Mouse (Mus musculus) midbrain, postnatal 0 days (tissue): Measurements from ENCODE around the gene Aldh3b2. TPM values are rescaled to one million over a fixed set of nuclear protein-coding genes. Genes with fewer than 3 reads are reported as not detected.
"Not testable (repeated sequence)": the region's sequence is repeated elsewhere in the genome, so short reads cannot be mapped to it uniquely, and the experiment has no call there.

Experiments used
- ATAC-seq: fragments of 200-750 bp; cut with Nextera tagmentation; 2 replicates; pipeline ENCODE4 v1.8.0; 2017; ENCODE audit warnings: moderate number of reproducible peaks, mild to moderate bottlenecking, moderate TSS enrichment, moderate library complexity; ENCODE audit not compliant: low FRiP score
- DNase-seq: peaks from one replicate; pipeline ENCODE4 v3.0.0-alpha.2; 2015; ENCODE audit warnings: low spot score
- H3K27ac ChIP-seq: fragments of 300-500 bp; sonication (generic); 2 replicates; pipeline ENCODE4 v1.5.1; 2014; ENCODE audit warnings: low read depth, mild to moderate bottlenecking, low read length, mixed read lengths
- H3K27me3 ChIP-seq: fragments of 300-500 bp; sonication (generic); 2 replicates; pipeline ENCODE4 v1.6.1; 2014; ENCODE audit warnings: low read length, control low read depth, mixed read lengths; ENCODE audit not compliant: insufficient read depth
- H3K36me3 ChIP-seq: fragments of 300-500 bp; sonication (generic); 2 replicates; pipeline ENCODE4 v1.6.1; 2014; ENCODE audit warnings: low read length, control low read depth, mixed read lengths; ENCODE audit not compliant: insufficient read depth
- H3K4me1 ChIP-seq: fragments of 300-500 bp; sonication (generic); 2 replicates; pipeline ENCODE4 v1.6.1; 2014; ENCODE audit warnings: mild to moderate bottlenecking, control low read depth, antibody characterized with exemption, low read length, mixed read lengths; ENCODE audit not compliant: insufficient read depth
- H3K4me2 ChIP-seq: fragments of 300-500 bp; sonication (generic); 2 replicates; pipeline ENCODE4 v1.6.1; 2014; ENCODE audit warnings: low read depth, mild to moderate bottlenecking, low read length, mixed read lengths; ENCODE audit not compliant: poor library complexity, severe bottlenecking
- H3K4me3 ChIP-seq: fragments of 300-500 bp; sonication (generic); 2 replicates; pipeline ENCODE4 v1.5.1; 2014; ENCODE audit warnings: low read depth, mild to moderate bottlenecking, low read length, moderate library complexity
- H3K9ac ChIP-seq: fragments of 300-500 bp; sonication (generic); replicated peaks from 2 replicates; pipeline ENCODE4 v1.6.1; 2014; ENCODE audit warnings: mild to moderate bottlenecking, low read length, moderate library complexity, mixed read lengths; ENCODE audit not compliant: poor library complexity, severe bottlenecking
- H3K9me3 ChIP-seq: fragments of 300-500 bp; sonication (generic); 2 replicates; pipeline ENCODE4 v1.6.1; 2016; ENCODE audit warnings: low read length, control low read depth
- CTCF ChIP-seq: IDR thresholded peaks from 2 replicates; pipeline ENCODE4 v1.5.1; 2016; ENCODE audit warnings: antibody characterized with exemption, mild to moderate bottlenecking
- WGBS: fragments of 180-500 bp; shearing (Covaris S2); extraction: QIAGEN DNeasy Blood & Tissue Kit; methylation state at CpG from one replicate; pipeline ENCODE4 v1.1.7; 2014; 5-methylcytosine and 5-hydroxymethylcytosine counted together
- polyA plus RNA-seq: library from polyadenylated mRNA; unstranded; fragments of >200 nt; fragmentation: Nextera tagmentation; extraction: Ambion mirVana; gene quantifications from 2 replicates; pipeline ENCODE4 v1.2.1, GENCODE M21; 2015
- total RNA-seq: library from RNA; depleted of rRNA; stranded (reverse); fragments of >200 nt; gene quantifications from 2 replicates; pipeline ENCODE4 v1.2.3, GENCODE M21; 2014

Aldh3b2 gene
- total and polyA plus RNA-seq, 2 experiments from 2014 or later = 2.4 to 2.6 TPM

- 58% methylated on average over 3 of the region's 3 CpGs for WGBS
- no peaks in the 10 kb centered on the region for H3K9me3 ChIP-seq
- TF ChIP-seq CTCF = no peak
- no peak overlapping the region for H3K4me2 ChIP-seq
- no peaks in the 10 kb centered on the region for H3K27me3 ChIP-seq
- no peak overlapping the region for H3K4me3 ChIP-seq
- ATAC-seq (no peak), DNase-seq (no peak)
- H3K27ac ChIP-seq = no peak overlapping the region
- no peaks in the 10 kb centered on the region for H3K4me1 ChIP-seq
- no peaks in the 10 kb centered on the region for H3K36me3 ChIP-seq
- no peak overlapping the region for H3K9ac ChIP-seq
Measured at GRCm38 (mm10) chr19:3967258-3967657, 4.9 kb upstream of the Aldh3b2 start.

DNA sequence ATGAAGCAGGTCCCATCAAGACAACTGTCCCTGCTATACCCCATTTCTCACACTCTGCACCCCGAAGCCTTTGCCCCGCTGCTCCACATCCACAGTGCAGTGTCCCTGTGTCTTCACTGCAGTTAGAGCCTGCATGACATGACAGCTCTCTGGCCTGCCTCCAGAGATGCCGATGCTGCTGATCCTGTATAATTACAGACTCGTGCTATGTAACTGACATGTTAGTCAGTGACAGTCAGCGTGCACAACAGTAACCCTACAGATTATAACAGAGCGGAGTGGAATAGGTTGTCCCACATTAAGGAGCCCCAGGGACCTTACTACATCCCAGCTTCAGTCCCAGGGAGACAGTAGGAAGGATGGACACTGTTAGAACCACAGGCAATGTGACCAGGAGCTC, 2.5 kb downstream of the Aldh3b2 start:
- not testable (repeated sequence) for H3K4me1 ChIP-seq, ATAC-seq, DNase-seq, H3K9me3 ChIP-seq, H3K4me3 ChIP-seq, H3K27me3 ChIP-seq, H3K9ac ChIP-seq, H3K36me3 ChIP-seq, H3K27ac ChIP-seq, H3K4me2 ChIP-seq
- 76% methylated on average over 6 of the region's 6 CpGs for WGBS

- WGBS = 71% methylated on average over 2 of the region's 2 CpGs
- DNase-seq (no peak), ATAC-seq (no peak)
- no peaks in the 10 kb centered on the region for H3K36me3 ChIP-seq
- no peak for TF ChIP-seq CTCF
- no peak overlapping the region for H3K27ac ChIP-seq
- no peak overlapping the region for H3K4me2 ChIP-seq
- no peaks in the 10 kb centered on the region for H3K27me3 ChIP-seq
- no peak overlapping the region for H3K4me3 ChIP-seq
- no peak overlapping the region for H3K9ac ChIP-seq
- no peaks in the 10 kb centered on the region for H3K9me3 ChIP-seq
- H3K4me1 ChIP-seq = no peaks in the 10 kb centered on the region
Measured at GRCm38 (mm10) chr19:3975866-3976265, 3.7 kb downstream of the Aldh3b2 start.

GRCm38 (mm10) chr19:3980309-3980708, 8.2 kb downstream of the Aldh3b2 start:
- no peak overlapping the region for H3K4me3 ChIP-seq
- no peaks in the 10 kb centered on the region for H3K27me3 ChIP-seq
- no peak overlapping the region for H3K4me2 ChIP-seq
- WGBS = 11% methylated on average over 4 of the region's 4 CpGs
- H3K36me3 ChIP-seq = no peaks in the 10 kb centered on the region
- no peak overlapping the region for H3K9ac ChIP-seq
- ATAC-seq = peak; percentile 61
- H3K27ac ChIP-seq = peak overlapping the region; percentile 12; the same call in 1 of the 2 replicates
- peak; percentile 92 for DNase-seq
- peak; percentile 88 for TF ChIP-seq CTCF
- no peaks in the 10 kb centered on the region for H3K4me1 ChIP-seq
- no peaks in the 10 kb centered on the region for H3K9me3 ChIP-seq

DNA sequence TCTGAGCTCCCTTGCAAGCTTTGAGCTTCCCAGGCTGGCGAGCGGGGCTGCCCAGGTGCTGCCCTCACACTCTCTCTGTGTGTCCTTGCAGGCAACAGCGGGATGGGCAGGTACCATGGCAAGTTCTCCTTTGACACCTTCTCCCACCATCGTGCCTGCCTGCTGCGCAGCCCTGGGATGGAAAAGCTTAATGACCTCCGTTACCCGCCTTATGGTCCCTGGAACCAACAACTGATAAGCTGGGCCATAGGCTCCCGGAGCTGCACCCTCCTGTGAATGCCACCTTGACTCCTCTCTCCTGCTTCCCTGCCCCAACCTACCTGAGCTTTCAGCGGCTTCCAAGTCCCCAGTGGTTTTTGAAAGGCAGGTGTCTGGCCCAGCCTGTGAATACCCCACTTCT, 8.8 kb downstream of the Aldh3b2 start:
- Histone ChIP-seq H3K4me1 (no peaks in the 10 kb centered on the region), H3K27ac (no peak overlapping the region), H3K4me2 (no peak overlapping the region), H3K4me3 (no peak overlapping the region), H3K27me3 (no peaks in the 10 kb centered on the region), H3K9me3 (no peaks in the 10 kb centered on the region), H3K9ac (no peak overlapping the region), H3K36me3 (no peaks in the 10 kb centered on the region)
- DNase-seq (no peak), ATAC-seq (no peak)
- 81% methylated on average over 9 of the region's 9 CpGs for WGBS
- TF ChIP-seq CTCF = no peak

GRCm38 (mm10) chr19:3983527-3984200, 11.5 kb downstream of the Aldh3b2 start:
- 28% methylated on average over 9 of the region's 9 CpGs for WGBS
- H3K27me3 ChIP-seq = no peaks in the 10 kb centered on the region
- no peak overlapping the region for H3K9ac ChIP-seq
- DNase-seq (no peak), ATAC-seq (no peak)
- H3K27ac ChIP-seq = no peak overlapping the region
- TF ChIP-seq CTCF = no peak
- no peaks in the 10 kb centered on the region for H3K36me3 ChIP-seq
- H3K4me1 ChIP-seq = no peaks in the 10 kb centered on the region
- H3K9me3 ChIP-seq = no peaks in the 10 kb centered on the region
- H3K4me3 ChIP-seq = no peak overlapping the region
- H3K4me2 ChIP-seq = no peak overlapping the region
